Mouse (Mus musculus) liver, embryonic 13.5 days (tissue): ENCODE data around the gene Kmt5b. TPM values are rescaled to one million over a fixed set of nuclear protein-coding genes. Genes with fewer than 3 reads are reported as not detected.

Source experiments
- ATAC-seq: fragments of 200-750 bp; cut with Nextera tagmentation; 2 replicates; pipeline ENCODE4 v1.8.0; 2017; ENCODE audit warnings: low read depth, mild to moderate bottlenecking, moderate number of reproducible peaks, moderate library complexity
- DNase-seq: peaks from one replicate; pipeline ENCODE4 v3.0.0; 2022
- H3K27ac ChIP-seq: fragments of 300-500 bp; sonication (generic); 2 replicates; pipeline ENCODE4 v1.5.1; 2015; ENCODE audit warnings: moderate library complexity, mild to moderate bottlenecking, inconsistent platforms
- H3K27me3 ChIP-seq: fragments of 300-500 bp; sonication (generic); 2 replicates; pipeline ENCODE4 v1.6.1; 2015; ENCODE audit warnings: mild to moderate bottlenecking, inconsistent platforms
- H3K36me3 ChIP-seq: fragments of 300-500 bp; sonication (generic); 2 replicates; pipeline ENCODE4 v1.6.1; 2015; ENCODE audit warnings: mild to moderate bottlenecking, inconsistent platforms
- H3K4me1 ChIP-seq: fragments of 300-500 bp; sonication (generic); replicated peaks from 2 replicates; pipeline ENCODE4 v1.6.1; 2015; ENCODE audit warnings: inconsistent platforms
- H3K4me2 ChIP-seq: fragments of 300-500 bp; sonication (generic); 2 replicates; pipeline ENCODE4 v1.6.1; 2015; ENCODE audit warnings: inconsistent platforms, mild to moderate bottlenecking, moderate library complexity
- H3K4me3 ChIP-seq: fragments of 300-500 bp; sonication (generic); replicated peaks from 2 replicates; pipeline ENCODE4 v1.5.1; 2015; ENCODE audit warnings: mild to moderate bottlenecking, inconsistent platforms
- H3K9ac ChIP-seq: fragments of 300-500 bp; sonication (generic); 2 replicates; pipeline ENCODE4 v1.6.1; 2015; ENCODE audit warnings: mild to moderate bottlenecking, inconsistent platforms
- H3K9me3 ChIP-seq: fragments of 300-500 bp; sonication (generic); replicated peaks from 2 replicates; pipeline ENCODE4 v1.6.1; 2016; ENCODE audit warnings: inconsistent platforms
- WGBS: fragments of 180-500 bp; shearing (Covaris S2); methylation state at CpG from one replicate; pipeline ENCODE4 v1.1.7; 2015; ENCODE audit not compliant: insufficient replicate concordance; 5-methylcytosine and 5-hydroxymethylcytosine counted together
- polyA plus RNA-seq: library from polyadenylated mRNA; unstranded; fragments of >200 nt; fragmentation: Nextera tagmentation; extraction: Ambion mirVana; gene quantifications from 2 replicates; pipeline ENCODE4 v1.2.1, GENCODE M21; 2015

Kmt5b gene
- polyA plus RNA-seq, 1 experiment from 2014 or later = 6.5 TPM

DNA sequence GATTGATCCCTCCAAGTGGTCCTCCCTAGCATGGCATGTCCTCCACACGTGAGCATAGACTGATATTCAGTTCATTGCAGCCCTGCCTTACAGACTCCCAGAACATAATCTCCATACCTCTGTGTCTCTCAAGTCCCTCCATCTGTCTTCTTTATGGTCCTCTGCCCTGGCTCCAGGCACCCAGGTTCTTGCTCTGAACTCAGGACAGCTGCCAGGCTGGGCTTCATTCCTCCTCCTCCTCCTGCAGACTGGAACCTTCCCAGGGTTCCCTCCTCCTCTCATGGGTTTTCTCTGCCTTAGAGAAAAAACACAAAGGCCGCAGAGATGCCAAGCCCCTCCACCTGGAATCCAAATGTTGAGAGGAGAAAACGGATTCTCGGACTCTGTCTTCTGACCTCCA lies 24.5 kb upstream of the Kmt5b start:
- ATAC-seq = no peak
- no peaks in the 10 kb centered on the region for H3K36me3 ChIP-seq
- no peak for DNase-seq

GRCm38 (mm10) chr19:3743362-3743761 lies 23.9 kb upstream of the Kmt5b start:
- H3K9me3 ChIP-seq = 0 out of 2 replicates have a peak, but pooled peaks cover 5% of the 10 kb centered on the region
- H3K4me3 ChIP-seq = no peak overlapping the region
- ATAC-seq (no peak), DNase-seq (no peak)
- 74% methylated on average over 7 of the region's 7 CpGs for WGBS
- no peaks in the 10 kb centered on the region for H3K27me3 ChIP-seq
- no peaks in the 10 kb centered on the region for H3K36me3 ChIP-seq
- H3K4me2 ChIP-seq = no peak overlapping the region
- H3K4me1 ChIP-seq = no peaks in the 10 kb centered on the region
- H3K27ac ChIP-seq = no peak overlapping the region
- no peak overlapping the region for H3K9ac ChIP-seq

More for the DNA sequence above, 24.5 kb upstream of the Kmt5b start:
- Histone ChIP-seq H3K27me3 (no peaks in the 10 kb centered on the region), H3K4me1 (no peaks in the 10 kb centered on the region), H3K9ac (no peak overlapping the region), H3K27ac (no peak overlapping the region), H3K4me3 (no peak overlapping the region), H3K4me2 (no peak overlapping the region), H3K9me3 (no peaks in the 10 kb centered on the region)
- WGBS = 70% methylated on average over 4 of the region's 4 CpGs

DNA sequence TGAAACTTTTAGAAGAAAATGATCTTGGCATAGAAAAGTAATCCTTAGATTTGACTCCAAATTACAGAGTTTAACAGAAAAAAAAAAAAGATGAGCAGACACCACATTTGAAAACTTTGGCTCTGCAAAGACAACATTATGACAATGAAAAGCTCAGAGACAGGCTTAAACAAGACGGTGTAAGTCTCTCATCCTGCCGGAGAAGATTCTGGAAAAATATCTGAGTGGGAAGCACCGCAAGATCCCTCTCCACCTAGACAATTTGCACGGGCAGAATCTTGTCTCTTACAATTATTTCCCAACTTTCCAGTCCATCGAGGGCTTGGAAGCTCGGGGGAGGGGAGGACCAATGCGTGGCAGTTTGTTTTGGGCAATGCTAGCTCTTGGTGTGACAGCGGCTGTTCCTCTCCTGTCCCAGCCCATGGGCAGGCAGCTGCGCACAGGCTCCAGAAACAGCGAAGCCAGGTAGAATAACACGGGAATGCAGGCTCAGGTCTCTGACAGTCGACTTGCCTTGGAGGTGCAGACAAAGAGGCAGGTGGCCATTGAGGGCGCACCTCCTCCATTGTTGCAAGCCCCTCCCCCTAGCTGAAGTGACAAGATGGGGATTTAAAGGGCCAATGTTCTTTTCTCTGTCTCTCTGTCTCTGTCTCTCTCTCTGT lies 23.2 kb upstream of the Kmt5b start:
- Histone ChIP-seq H3K27ac (no peak overlapping the region), H3K36me3 (no peaks in the 10 kb centered on the region), H3K4me1 (no peaks in the 10 kb centered on the region), H3K27me3 (no peaks in the 10 kb centered on the region), H3K9ac (peak overlapping the region; percentile 12; the same call in 1 of the 2 replicates), H3K4me3 (peak overlapping the region; percentile 52), H3K9me3 (0 out of 2 replicates have a peak, but pooled peaks cover 9% of the 10 kb centered on the region), H3K4me2 (peak overlapping the region; percentile 63)
- ATAC-seq (no peak), DNase-seq (peak; percentile 19)
- 8% methylated on average over 13 of the region's 13 CpGs for WGBS

- H3K36me3 ChIP-seq = no peaks in the 10 kb centered on the region
- H3K27me3 ChIP-seq = 0 out of 2 replicates have a peak, but pooled peaks cover 2% of the 10 kb centered on the region
- no peak for DNase-seq
- H3K9ac ChIP-seq = no peak overlapping the region
- no peak overlapping the region for H3K4me2 ChIP-seq
- no peak for ATAC-seq
- 0 out of 2 replicates have a peak, but pooled peaks cover 9% of the 10 kb centered on the region for H3K9me3 ChIP-seq
- no peak overlapping the region for H3K4me3 ChIP-seq
- no peak overlapping the region for H3K27ac ChIP-seq
- H3K4me1 ChIP-seq = no peaks in the 10 kb centered on the region
- 32% methylated on average over 8 of the region's 8 CpGs for WGBS
Measured at GRCm38 (mm10) chr19:3752621-3753239, 14.5 kb upstream of the Kmt5b start.

DNA sequence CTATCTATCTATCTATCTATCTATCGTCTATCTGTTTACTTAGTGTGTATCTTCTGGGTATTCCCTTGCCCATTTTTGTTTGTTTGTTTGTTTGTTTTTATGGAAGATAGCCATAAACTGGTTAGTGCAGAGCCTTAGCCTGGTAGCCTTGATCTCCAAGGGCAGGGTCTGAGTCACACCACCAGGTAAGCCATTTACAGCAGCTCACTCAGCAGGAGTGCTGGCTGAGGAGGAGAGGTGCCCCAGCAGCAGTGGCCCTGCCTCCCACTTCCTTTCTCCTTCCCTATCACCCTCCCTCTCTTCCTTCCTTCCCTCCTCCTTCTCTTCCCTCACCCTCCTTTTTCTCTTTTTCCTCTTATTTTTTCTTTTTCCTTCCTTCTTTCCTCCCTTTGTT lies 14.0 kb upstream of the Kmt5b start:
- Histone ChIP-seq H3K9ac (no peak overlapping the region), H3K27ac (no peak overlapping the region), H3K4me3 (no peak overlapping the region), H3K36me3 (no peaks in the 10 kb centered on the region), H3K4me2 (no peak overlapping the region), H3K9me3 (0 out of 2 replicates have a peak, but pooled peaks cover 5% of the 10 kb centered on the region), H3K4me1 (no peaks in the 10 kb centered on the region), H3K27me3 (0 out of 2 replicates have a peak, but pooled peaks cover 2% of the 10 kb centered on the region)
- ATAC-seq (no peak), DNase-seq (no peak)
- 45% methylated on average over 1 of the region's 1 CpGs for WGBS

DNA sequence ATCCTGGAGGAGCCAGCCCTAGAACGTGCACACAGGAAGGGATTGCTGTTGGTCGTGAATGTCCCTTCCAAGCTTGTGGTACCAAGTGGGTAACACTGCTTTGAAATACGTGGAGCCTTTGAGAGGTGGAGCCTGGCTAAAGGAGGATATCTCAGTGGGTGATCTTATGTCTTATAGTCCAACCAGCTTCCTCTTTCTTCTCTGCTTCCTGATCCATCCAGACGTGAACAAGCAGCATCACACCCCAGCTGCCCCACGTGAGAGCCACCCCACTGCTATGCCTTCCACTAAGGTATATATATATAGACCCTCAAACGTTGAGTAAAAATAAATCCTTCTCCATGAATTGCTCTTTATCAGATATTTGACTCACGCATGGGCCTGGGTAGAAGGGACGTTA lies 13.5 kb upstream of the Kmt5b start:
- 0 out of 2 replicates have a peak, but pooled peaks cover under 1% of the 10 kb centered on the region for H3K9me3 ChIP-seq
- DNase-seq (no peak), ATAC-seq (no peak)
- WGBS = 22% methylated on average over 8 of the region's 8 CpGs
- H3K4me2 ChIP-seq = no peak overlapping the region
- H3K36me3 ChIP-seq = no peaks in the 10 kb centered on the region
- no peak overlapping the region for H3K9ac ChIP-seq
- H3K4me1 ChIP-seq = no peaks in the 10 kb centered on the region
- no peak overlapping the region for H3K4me3 ChIP-seq
- 0 out of 2 replicates have a peak, but pooled peaks cover 2% of the 10 kb centered on the region for H3K27me3 ChIP-seq
- no peak overlapping the region for H3K27ac ChIP-seq

- no peak overlapping the region for H3K9ac ChIP-seq
- WGBS = 31% methylated on average over 1 of the region's 1 CpGs
- ATAC-seq = no peak
- no peaks in the 10 kb centered on the region for H3K27me3 ChIP-seq
- no peaks in the 10 kb centered on the region for H3K4me1 ChIP-seq
- no peak overlapping the region for H3K4me2 ChIP-seq
- H3K4me3 ChIP-seq = no peak overlapping the region
- no peaks in the 10 kb centered on the region for H3K36me3 ChIP-seq
- DNase-seq = no peak
- no peaks in the 10 kb centered on the region for H3K9me3 ChIP-seq
- H3K27ac ChIP-seq = no peak overlapping the region
Measured at GRCm38 (mm10) chr19:3757861-3758260, 9.4 kb upstream of the Kmt5b start.

DNA sequence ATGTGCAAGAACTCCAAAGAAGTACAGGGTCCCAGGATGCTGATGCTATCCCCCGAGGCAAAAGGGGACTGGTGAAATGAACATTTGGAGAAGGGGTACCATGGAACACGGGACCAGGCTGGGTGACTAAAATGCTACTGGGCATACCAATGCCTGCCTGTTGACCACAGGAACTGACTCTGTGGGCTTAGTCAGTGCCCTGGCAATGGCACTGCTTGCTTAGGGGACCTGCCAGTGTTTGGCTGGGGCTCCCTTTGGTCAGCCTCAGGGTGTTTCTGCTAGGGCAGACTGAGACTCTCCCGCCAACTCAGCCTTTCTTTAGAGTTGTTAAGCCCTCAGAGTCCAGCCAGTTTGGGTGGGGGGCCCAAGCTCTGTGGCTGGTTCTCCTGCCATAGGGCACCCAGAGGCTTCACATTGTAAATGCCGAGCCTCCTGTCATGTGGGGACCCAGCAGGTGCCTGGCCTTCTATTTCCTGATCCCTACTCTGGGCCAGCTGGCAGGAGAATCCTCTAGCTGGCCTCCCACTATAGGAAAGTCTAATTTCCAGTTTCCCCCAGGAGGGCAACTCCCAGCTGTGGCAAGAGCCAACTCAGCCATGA lies 1.9 kb upstream of the Kmt5b start:
- WGBS = 54% methylated on average over 4 of the region's 4 CpGs
- no peak for ATAC-seq
- H3K9me3 ChIP-seq = no peaks in the 10 kb centered on the region
- peaks cover 22% of the 10 kb centered on the region for H3K4me1 ChIP-seq
- DNase-seq = no peak
- H3K27ac ChIP-seq = no peak overlapping the region
- no peak overlapping the region for H3K9ac ChIP-seq
- H3K4me3 ChIP-seq = no peak overlapping the region
- no peak overlapping the region for H3K4me2 ChIP-seq
- H3K27me3 ChIP-seq = peaks cover 22% of the 10 kb centered on the region; the same call in 1 of the 2 replicates
- 0 out of 2 replicates have a peak, but pooled peaks cover 5% of the 10 kb centered on the region for H3K36me3 ChIP-seq

GRCm38 (mm10) chr19:3766378-3766777 lies 843 bp upstream of the Kmt5b start:
- DNase-seq (no peak), ATAC-seq (no peak)
- Histone ChIP-seq H3K4me1 (peaks cover 27% of the 10 kb centered on the region), H3K27ac (no peak overlapping the region), H3K4me2 (peak overlapping the region; percentile 89; the same call in 1 of the 2 replicates), H3K9ac (no peak overlapping the region), H3K4me3 (0 out of 2 replicates have a peak overlapping the region, but pooled peaks have one; percentile 98), H3K36me3 (0 out of 2 replicates have a peak, but pooled peaks cover 5% of the 10 kb centered on the region), H3K27me3 (peaks cover 22% of the 10 kb centered on the region; the same call in 1 of the 2 replicates), H3K9me3 (no peaks in the 10 kb centered on the region)
- WGBS = 75% methylated on average over 5 of the region's 5 CpGs

- peak; percentile 69 for DNase-seq
- Histone ChIP-seq H3K36me3 (0 out of 2 replicates have a peak, but pooled peaks cover 5% of the 10 kb centered on the region), H3K9me3 (no peaks in the 10 kb centered on the region), H3K4me3 (peak overlapping the region; percentile 98), H3K4me2 (peak overlapping the region; percentile 89), H3K9ac (peak overlapping the region; percentile 99), H3K27me3 (peaks cover 22% of the 10 kb centered on the region; the same call in 1 of the 2 replicates), H3K27ac (peak overlapping the region; percentile 99), H3K4me1 (peaks cover 29% of the 10 kb centered on the region)
- under 1% methylated on average over 111 of the region's 111 CpGs for WGBS
- ATAC-seq = peak; percentile 48
Measured at GRCm38 (mm10) chr19:3767781-3768696, 818 bp downstream of the Kmt5b start.
